ENCODE assay signal across 7 mouse cellular contexts in the genomic region with DNA sequence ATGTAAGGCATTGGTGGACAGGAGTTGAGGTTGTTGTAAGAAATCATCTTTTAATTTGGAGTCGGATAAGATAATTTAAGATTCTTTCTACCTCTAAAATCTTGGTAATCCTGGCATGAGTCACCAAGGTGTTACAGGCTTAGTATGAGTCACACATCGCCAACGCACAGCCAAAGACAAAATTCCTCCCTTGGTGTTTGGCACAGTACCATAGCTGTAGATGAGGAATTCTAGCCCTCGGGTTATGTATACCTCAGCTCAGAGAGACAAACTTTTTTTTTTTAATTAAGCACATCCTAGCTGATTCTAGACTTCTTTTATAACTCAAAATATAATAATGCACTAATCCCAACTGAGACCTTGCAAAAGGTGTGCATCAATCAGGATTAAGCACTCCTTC. TPM values are rescaled to one million over a fixed set of nuclear protein-coding genes. Genes with fewer than 3 reads are reported as not detected.
A peak's percentile ranks its signal among the peaks of the same experiment; 100 is the strongest.
DNase-seq lines count a peak whose midpoint lies in the region; ATAC-seq and TF ChIP-seq lines count a peak whose summit lies in the region.

No protein-coding gene starts in this region.

- H3K36me3 ChIP-seq in limb, embryonic 12.5 days: no peaks in the 10 kb centered on the region; the same call in 1 of the 2 replicates
- H3K36me3 ChIP-seq in small intestine, adult 2 months (ENCODE audit: control insufficient read depth, insufficient read depth, low read length): no peaks in the 10 kb centered on the region

- peak overlapping the region; percentile 92 for H3K27ac ChIP-seq in layer of hippocampus, adult 2 months
- no peak overlapping the region for H3K27ac ChIP-seq in embryonic fibroblast, embryonic 13.5 days (ENCODE audit: insufficient read depth, low read length)
- peak overlapping the region; percentile 87 for H3K27ac ChIP-seq in limb, embryonic 12.5 days
- H3K27ac ChIP-seq in small intestine, adult 2 months (ENCODE audit: insufficient read depth, low read depth, low read length): no peak overlapping the region

- peak overlapping the region; percentile 81 for H3K4me3 ChIP-seq in layer of hippocampus, adult 2 months
- peak overlapping the region; percentile 64 for H3K4me3 ChIP-seq in embryonic fibroblast, embryonic 13.5 days (ENCODE audit: insufficient read depth, low read length)
- H3K4me3 ChIP-seq in limb, embryonic 12.5 days (replicated peaks): peak overlapping the region; percentile 83
- H3K4me3 ChIP-seq in small intestine, adult 2 months (ENCODE audit: low read depth, low read length): peak overlapping the region; percentile 85

- TF ChIP-seq POLR2A in embryonic fibroblast, embryonic 13.5 days (IDR thresholded peaks at IDR 0.05; ENCODE audit: low read depth, low read length): no peak
- TF ChIP-seq POLR2A in small intestine, adult 2 months (IDR thresholded peaks at IDR 0.05; ENCODE audit: low read depth, low read length): no peak

- peak overlapping the region; percentile 85 for H3K4me2 ChIP-seq in limb, embryonic 12.5 days

- H3K27me3 ChIP-seq in limb, embryonic 12.5 days: no peaks in the 10 kb centered on the region
- H3K27me3 ChIP-seq in small intestine, adult 2 months (ENCODE audit: control insufficient read depth, insufficient read depth, low read length): no peaks in the 10 kb centered on the region

- peak overlapping the region; percentile 85 for H3K9ac ChIP-seq in limb, embryonic 12.5 days (replicated peaks)

- peaks cover 4% of the 10 kb centered on the region; the same call in 1 of the 2 replicates for H3K4me1 ChIP-seq in embryonic fibroblast, embryonic 13.5 days (ENCODE audit: control insufficient read depth, insufficient read depth, low read length)
- H3K4me1 ChIP-seq in limb, embryonic 12.5 days (replicated peaks): peaks cover 16% of the 10 kb centered on the region
- H3K4me1 ChIP-seq in small intestine, adult 2 months (ENCODE audit: control insufficient read depth, insufficient read depth, insufficient read length, low read length): peaks cover 9% of the 10 kb centered on the region; the same call in 1 of the 2 replicates

- ATAC-seq in limb, embryonic 12.5 days (ENCODE audit: insufficient number of reproducible peaks, insufficient read depth, low FRiP score, low TSS enrichment, low read depth): no peak

- no peak for TF ChIP-seq CTCF in layer of hippocampus, adult 2 months (conservative IDR thresholded peaks at IDR 0.05)
- no peak for TF ChIP-seq CTCF in embryonic fibroblast, embryonic 13.5 days (IDR thresholded peaks at IDR 0.05; ENCODE audit: borderline replicate concordance, insufficient read depth, low read length)
- TF ChIP-seq CTCF in small intestine, adult 2 months (IDR thresholded peaks at IDR 0.05; ENCODE audit: extremely low read depth, insufficient read length, insufficient replicate concordance, low read depth, low read length): no peak

- no peaks in the 10 kb centered on the region for H3K9me3 ChIP-seq in limb, embryonic 12.5 days

- WGBS in limb, embryonic 12.5 days: 53% methylated on average over 4 of the region's 4 CpGs
- WGBS in small intestine, adult 2 months: 11% methylated on average over 4 of the region's 4 CpGs

- DNase-seq in layer of hippocampus, adult 2 months (ENCODE audit: low spot score in 2 of 2): no peak
- DNase-seq in layer of hippocampus, postnatal 25 days (ENCODE audit: extremely low spot score in 1 of 2, low spot score in 1 of 2): no peak
- peak; percentile 12 for DNase-seq in adipocyte (ENCODE audit: low spot score)
- no peak for DNase-seq in gastrocnemius, postnatal 25 days

RNA-seq across cellular contexts. Expression of gene Ctnnal1, which starts 1.0 kb away (rescaled TPM):
- total RNA-seq in layer of hippocampus, adult 2 months (2021): 10 to 100 TPM; 14.3 to 17.4 TPM
- 10 to 100 TPM in 1 of 2 experiments, 1 to 10 TPM in 1; 9.8 to 15.9 TPM for total RNA-seq in layer of hippocampus, postnatal 25 days (2021)
- polyA plus RNA-seq in embryonic fibroblast, embryonic 13.5 days (2011; ENCODE audit: insufficient read length, low read depth, missing spikeins): 5.6 and 10.4 TPM in 2 replicates
- 40.2 and 40.4 TPM in 2 replicates for polyA plus RNA-seq in limb, embryonic 12.5 days (2016; fragmentation: Nextera tagmentation; extraction: Ambion mirVana)
- polyA plus RNA-seq in small intestine, adult 2 months (2012; rRNA removed): 1.0 and 1.3 TPM in 2 replicates
- 10 to 100 TPM in 1 of 2 experiments, 1 to 10 TPM in 1; 9.9 to 11.7 TPM for total RNA-seq in gastrocnemius, postnatal 25 days (2021)

Comparison
In these comparisons a context has a peak if more than half of its experiments do, and no peak if none do; other contexts are left out.
1. H3K27ac ChIP-seq: peak in layer of hippocampus, adult 2 months (single experiment) and limb, embryonic 12.5 days (single experiment); none in embryonic fibroblast, embryonic 13.5 days (single experiment) and small intestine, adult 2 months (single experiment).
2. Peak in every context shown above with its lines, with median percentiles within 50 percentile points of each other: H3K4me3 ChIP-seq.